Mouse (Mus musculus) frontal cortex, postnatal 14 days (tissue): Measurements from ENCODE around the gene Dhx8.

Source experiments
- DNase-seq, 2 experiments: peaks; one replicate each; pipeline ENCODE4 v3.0.0; 2022; ENCODE audit warnings: low spot score in 2 of 2

Dhx8 gene

DNA sequence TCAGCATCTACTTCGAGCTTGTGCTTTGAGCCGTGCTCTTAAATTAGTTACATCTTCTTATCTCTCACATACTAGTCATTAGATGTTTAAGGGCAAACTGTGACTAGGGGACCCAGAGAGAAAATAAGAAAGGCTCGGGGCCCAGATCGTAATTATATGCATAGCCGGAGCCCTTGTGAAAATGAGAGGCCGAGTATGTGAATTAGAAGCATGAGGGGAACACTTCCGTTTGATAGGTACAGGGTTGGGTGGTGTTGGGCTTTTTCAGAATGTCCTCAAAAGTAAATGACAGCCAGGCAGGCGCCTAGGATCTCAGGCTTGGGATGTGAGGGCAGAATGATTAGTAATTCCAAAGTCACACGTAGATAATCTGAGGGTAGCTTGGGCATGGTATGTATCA is 877 bp downstream of the Dhx8 start:
- DNase-seq: no peak

DNA sequence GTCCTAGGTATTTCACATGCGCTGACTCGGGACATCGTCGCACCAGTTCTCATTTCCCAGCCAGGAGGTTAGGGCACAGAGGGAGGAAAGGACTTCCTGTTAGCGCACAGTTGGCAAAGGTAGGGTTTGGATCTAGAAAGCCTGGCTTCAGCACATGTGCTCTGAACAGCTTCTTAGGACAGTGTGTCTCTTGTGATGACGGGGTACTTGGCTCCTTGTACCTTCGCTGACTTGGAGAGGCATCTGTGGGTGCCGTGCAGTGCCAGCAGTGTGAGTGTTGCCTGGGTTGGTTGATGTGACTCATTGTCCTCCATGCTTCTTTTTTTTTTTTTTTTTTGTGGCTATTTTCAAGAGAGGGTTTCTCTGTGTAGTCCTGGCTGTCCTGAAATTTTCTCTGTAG is 23.9 kb downstream of the Dhx8 start:
- DNase-seq: no peak

DNA sequence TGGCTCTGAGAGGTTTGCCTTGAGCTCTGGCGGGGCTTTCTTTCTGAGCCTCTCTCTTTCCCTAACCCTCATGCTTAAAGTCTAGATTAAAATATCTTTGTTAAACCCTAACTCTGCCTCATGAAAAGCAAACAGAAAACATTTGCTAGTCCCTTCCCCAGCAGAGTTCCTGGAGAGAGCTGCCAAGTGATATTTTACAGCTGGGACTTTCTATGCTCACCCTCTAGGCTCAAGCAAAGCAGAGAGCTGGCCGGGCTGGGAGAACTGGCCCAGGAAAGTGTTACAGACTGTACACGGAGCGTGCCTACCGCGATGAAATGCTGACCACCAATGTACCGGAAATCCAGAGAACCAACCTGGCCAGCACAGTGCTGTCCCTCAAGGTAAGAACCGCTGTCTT is 24.6 kb downstream of the Dhx8 start:
- DNase-seq: no peak

DNA sequence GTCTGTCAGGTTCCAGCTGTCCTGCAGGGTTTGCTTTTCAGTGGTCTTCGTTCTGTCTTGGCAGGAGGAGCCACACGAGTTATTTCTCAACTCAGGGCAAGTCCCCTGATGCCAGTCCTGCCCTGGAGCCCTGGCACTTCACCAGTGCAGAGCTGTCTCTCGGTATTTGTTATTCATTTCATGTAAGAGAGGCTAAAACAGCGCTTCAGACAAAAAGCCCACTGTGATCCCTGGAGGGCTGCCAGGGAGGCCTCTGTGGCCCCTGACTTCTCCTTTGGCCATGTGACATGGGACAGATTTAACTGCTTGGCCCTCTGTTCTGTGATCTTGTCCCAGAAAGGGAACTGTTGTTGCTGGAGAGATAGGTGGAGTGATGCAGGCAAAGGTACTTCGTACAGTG is 25.7 kb downstream of the Dhx8 start:
- peak; percentile 35 to 52 for DNase-seq

DNA sequence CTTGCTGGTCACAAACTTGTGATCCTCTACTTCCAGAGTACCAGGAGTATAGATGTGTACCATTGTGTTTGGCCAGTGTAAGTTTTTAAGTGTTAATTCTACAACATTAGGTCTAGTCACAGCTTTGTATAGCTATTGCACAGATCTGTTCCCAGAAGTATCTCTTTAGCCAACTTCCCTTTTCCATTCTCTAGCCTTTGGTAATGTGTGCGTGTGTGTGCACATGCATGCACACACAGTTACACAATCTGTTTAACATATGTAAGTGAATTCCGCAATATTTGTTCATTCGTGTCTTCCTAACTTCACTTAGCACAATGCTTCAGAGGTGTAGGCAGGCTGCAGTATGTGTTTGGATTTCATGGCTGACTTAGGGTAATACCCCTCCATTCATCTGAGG is 26.8 kb downstream of the Dhx8 start:
- no peak for DNase-seq

DNA sequence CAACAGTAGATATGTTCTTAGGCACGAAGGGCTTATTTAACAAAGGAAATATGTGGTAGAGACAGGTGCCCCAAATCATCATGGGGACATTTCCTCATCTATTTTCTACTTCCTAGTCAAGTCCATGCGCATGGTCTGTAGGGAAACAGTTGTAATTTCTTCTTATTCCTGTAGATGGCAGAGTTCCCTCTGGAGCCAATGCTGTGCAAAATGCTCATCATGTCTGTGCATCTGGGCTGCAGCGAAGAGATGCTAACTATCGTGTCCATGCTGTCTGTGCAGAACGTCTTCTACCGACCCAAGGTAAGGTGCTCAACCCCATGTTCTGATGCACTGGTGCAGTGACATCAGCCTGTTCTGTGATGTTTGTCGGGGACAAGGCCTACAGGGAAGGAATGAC is 31.0 kb downstream of the Dhx8 start:
- DNase-seq: no peak

DNA sequence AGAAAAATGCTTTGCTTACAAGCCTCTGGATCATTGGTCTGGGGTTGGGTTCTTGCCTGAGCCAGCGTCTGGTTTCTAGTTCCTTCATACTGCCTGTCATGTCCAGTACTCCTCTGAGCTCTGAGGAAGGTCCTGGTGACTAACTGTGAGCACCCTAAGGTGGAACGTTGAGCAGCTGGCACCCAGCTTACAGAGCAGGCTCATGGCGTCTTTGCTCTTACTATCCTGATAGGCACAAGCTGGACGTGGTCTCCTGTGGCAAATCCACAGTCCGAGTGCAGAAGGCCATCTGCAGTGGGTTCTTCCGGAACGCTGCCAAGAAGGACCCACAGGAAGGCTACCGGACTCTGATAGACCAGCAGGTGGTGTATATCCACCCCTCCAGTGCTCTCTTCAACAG is 31.8 kb downstream of the Dhx8 start:
- DNase-seq: no peak

DNA sequence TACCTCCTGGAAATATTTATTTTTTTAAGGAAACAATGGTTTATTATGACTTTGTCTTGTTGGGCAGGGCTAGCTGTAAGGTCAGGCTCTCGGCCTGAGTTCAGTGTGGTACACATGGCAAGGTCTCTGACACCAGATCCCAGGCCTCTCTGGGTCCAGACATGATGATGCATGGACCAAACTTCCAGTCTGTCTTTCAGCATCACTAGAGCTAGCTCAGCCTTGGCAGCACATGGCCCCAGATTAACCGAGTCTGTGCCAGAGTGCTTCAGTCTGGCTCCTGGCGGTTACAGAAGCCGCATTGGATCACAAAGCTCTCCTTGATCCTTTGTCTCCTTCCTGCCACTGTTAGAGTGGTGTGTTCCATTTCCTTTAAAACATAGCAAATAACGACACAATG is 34.6 kb downstream of the Dhx8 start:
- DNase-seq: no peak

DNA sequence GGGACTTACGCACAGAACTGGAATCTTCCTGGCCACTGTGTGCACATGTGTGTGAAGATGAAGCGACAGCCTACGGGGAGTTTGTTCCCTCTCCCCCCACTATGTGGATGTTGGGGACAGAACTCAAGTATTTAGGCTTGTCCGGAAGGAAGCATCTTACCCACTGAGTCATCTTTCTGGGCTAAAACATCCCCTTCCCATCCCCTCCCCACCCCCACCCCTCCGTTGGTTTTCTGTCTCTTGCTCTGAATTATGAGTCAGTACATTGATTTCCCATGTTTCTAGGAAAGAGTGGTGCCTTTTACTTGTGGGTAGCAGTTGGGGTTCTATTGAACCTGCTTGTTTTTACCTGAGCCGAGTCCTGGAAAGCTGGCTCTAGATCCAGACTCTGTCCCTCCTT is 36.0 kb downstream of the Dhx8 start:
- no peak for DNase-seq

DNA sequence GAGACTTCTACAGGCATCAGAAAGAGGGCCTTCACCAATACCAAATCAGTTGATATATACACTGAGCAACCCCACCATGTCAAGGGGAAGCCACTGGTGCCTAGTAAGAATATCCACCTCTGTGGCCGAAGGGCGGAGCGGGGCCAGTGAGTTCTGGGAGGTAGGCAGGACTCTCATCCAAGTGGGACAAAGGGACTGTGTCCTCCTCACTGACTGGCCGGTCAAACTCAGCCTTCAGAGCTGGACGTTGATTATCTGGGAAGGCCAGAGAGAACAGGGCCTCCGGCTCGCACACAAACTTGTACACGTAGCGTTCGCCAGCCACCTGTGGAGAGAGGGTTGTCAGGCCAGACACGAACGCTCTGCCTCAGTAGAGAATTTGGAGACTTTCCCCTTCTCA is 37.5 kb downstream of the Dhx8 start:
- no peak for DNase-seq

DNA sequence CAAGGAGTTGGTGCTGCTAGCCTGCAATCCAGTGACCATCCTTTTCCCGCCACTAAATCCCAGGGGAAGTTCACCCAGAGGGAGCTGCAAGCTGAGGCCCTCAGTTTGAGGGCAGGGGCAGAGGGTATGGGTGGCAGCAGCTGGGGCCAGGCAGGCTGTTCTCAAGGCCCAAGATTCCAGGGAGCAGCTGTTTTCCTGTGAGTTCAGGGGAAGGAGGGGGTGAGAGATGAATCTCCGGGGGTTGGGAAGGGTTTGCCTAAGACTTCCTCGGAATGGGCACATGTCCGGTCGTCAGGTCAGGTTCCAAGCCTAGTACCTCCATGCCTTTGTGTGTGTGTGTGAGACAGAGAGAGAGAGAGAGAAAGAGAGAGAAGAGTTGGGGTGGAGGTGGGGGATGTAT is 39.3 kb downstream of the Dhx8 start:
- no peak for DNase-seq

DNA sequence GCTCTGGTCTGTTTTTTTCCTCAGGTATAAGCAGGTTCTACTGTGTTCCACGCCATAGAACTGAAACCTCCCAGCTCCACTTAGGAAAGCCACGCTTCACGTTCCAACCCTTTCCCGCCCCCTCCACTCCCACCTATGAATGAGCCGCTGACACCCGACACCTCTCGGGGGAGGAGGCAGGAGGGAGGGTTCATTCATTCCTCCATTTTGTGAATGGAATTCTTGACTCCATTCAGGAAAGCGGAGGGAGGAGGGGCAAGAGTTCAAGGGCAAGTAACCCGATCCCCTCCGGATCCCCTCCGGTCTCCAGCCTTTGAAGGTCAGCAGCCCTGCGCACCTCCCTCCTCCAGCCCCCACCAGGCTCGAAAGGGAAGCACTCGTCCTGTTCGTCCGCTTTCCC is 39.7 kb downstream of the Dhx8 start:
- no peak for DNase-seq

DNA sequence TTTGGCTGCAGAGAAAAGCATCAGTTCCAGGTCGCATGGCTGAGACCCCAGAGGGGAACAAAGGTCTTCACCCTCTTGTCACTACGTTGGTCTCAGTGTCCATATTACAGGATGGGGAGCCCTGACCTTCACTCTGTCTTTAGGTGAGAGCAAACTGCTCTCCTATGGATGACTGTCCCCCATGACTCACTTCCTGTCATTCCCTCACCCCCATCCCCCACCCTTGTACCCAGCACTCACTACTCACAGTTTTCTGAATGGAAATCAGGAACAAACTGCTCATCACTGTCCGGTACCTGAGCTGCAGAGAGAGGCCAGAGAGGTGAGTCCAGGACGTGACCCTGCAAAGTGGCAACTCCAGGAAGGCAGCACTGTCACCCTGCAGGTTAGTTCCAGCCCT is 44.1 kb downstream of the Dhx8 start:
- no peak for DNase-seq

DNA sequence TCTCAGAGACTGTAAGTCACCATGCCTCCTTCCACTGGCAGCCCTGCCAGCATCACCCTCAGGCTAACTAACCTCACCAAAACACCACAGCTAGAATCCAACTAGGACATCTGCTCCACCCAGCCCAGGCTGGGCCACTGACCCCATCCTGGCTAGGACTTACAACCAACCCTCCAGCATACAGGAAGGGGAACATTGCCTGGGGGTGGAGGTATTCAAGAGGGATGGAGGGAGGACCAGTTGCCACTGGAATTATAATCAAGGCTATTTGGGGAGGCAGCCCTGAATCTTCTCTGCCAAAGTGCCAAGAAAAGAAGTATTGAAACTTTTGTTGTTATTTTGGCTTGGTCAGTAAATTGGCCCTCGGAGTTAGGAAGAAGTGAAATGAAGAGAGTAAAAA is 50.4 kb downstream of the Dhx8 start:
- no peak for DNase-seq

DNA sequence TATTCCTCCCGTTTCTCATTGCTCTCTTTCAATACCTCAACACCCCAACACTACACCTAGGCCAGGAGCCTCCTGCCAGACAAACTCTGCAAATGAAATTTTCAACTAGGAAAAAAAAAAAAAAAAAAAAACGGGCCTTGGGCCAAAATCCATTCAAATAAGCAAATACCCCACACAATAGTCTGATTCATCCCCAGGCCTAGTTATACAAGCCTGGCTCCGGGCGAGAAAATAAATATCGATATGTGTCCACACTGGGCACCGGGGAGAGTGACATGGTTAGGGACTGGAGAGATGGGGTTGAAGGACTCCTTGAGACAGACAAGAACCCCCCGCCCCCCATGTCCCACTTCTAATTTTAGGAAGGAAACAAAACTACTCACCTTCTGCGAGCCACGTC is 50.9 kb downstream of the Dhx8 start:
- DNase-seq: no peak

DNA sequence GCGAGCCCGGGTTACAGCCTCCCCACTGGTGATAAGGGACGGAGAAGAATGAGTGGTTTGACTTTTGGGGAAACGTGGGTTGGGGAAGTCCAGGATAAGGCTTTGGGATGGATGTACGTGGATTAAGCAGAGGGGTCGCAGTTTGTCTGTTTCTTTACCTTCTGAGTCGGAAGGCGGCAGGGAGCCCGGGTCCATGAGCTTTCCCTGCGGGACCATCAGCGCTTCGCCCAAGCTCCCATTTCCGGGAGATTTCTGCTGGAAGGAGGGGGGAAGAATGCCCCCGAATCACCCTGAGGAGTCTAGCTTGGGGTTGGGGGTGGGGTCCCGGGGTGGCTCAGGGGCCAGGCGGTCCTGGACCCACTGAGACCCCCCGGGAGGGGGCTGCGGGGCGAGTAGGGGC is 51.4 kb downstream of the Dhx8 start:
- no peak for DNase-seq

DNA sequence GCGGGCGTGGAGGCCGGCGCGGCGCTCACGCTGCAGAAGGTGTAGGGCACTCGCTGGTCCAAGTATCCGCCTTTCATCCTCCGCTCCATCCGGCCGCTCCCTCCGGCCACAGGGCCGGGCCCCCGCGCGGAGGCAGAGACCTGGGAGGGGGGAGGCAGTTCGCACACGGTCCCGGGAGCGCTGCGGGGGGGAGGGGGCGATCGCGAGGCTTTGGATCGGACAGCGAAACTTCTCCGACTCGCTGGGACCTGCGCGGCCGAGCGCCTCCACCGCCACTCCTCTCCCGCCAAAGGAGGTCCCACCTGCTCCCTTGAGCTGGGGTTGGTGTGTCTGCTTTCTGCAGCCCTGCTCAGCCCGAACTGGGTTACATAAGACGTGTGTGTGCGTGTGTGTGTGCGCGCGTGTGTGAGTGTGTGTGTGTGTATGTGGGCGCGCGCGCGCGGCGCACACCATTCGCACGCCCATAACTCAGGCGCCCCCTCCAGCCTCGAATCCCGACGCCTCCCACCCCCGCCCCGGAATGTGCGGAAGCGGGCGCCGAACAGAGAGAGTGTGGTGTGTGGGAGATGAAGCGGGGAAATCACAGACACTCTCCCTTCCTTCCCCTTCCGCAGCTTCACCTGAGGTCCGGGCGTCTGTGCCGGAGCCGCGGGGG is 51.9 kb downstream of the Dhx8 start:
- DNase-seq: peak in 1 of 2 experiments; percentile 29

DNA sequence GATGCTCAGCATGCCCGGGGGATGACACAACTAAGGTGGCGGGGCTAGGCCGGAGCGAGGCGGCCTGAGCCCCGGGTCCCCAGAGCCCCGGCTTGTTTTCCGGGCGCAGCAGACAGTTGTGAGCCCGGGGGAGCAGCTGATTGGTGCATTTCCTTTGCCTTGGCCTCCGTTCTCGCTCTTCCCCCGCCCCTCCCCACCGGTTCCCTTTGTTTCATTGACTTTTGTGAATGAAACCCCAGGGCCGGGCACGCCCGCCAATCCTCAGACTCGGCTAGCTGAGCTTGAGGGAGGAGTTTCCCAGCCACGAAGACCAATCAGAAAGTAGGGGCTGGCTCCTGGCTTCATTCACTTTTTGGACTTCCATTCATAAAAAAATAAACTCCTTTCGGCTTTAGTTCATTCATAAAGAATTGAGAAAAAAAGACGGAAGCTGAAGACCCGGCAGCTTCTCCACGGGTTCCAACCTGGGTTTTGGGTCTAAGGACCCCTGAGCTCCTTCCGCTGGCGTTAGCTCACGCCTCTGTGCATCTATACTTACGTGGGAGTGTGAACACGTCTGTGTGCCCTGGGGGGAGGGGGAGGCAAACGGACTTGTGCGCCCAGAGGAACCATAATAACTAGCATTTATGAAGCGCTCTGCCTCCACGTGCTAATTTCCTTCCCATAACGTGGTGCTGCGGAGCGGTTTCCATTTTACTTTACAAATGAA is 52.6 kb downstream of the Dhx8 start, which contains the start of gene Etv4:
TSS of gene Etv4 (minus strand) at position 229 of the 709 bp plus-strand sequence.
- peak; percentile 88 for DNase-seq

DNA sequence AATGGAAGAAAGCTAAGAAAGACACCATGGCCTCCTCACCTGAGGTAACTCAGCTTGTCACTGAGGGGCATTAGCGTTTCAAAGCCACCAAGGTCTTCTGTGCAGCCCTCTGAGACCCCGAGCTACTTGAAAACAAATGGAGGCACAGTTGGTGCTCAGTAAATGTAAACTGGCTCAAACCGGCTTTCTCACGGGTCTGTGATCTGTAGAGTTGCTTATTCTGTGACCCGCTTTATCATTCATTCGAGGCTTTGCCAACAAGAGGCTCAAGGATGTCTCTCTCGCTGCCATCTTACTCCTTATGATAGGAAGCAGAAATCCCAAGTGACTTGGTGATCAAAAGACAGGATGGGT is 53.1 kb downstream of the Dhx8 start:
- DNase-seq: no peak

DNA sequence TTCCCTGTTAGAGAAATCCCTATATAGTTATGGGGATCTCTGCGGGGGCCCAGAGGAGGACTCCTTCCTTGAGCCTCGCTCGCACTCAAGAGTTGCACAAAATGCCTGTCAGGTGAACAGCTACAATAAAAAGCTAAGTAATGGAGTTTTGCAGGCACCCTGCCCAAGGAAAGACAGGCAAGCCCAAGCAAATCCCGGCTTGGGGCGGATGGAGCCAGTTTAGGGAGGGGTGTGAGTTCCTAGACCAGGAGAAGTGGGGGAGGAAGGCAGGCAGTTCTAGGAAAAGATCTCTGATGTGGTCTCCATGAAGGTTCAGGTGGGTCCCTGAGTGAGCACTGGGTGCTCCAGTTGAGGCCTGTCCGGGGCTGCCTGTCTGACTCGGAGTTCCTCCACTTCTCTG is 53.9 kb downstream of the Dhx8 start:
- DNase-seq: no peak

DNA sequence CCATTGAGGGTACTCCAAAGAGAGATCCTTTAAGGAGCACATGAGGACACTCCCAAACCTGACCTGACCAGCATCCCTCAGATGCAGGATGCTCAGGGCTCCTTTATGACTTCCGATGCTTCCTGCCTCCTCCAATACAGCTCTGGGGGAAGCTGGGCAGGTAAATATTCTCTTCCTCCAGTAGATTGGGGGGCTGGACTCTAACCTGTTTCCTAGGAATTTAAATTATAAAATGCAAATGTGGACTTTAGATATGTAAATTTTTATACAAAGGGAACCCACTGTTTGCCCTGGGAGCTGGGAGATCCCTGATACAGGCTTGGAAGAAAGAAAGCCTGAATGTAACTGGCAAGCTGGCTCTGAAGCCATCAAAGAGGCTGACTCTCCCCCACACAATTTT is 54.7 kb downstream of the Dhx8 start:
- DNase-seq: no peak

DNA sequence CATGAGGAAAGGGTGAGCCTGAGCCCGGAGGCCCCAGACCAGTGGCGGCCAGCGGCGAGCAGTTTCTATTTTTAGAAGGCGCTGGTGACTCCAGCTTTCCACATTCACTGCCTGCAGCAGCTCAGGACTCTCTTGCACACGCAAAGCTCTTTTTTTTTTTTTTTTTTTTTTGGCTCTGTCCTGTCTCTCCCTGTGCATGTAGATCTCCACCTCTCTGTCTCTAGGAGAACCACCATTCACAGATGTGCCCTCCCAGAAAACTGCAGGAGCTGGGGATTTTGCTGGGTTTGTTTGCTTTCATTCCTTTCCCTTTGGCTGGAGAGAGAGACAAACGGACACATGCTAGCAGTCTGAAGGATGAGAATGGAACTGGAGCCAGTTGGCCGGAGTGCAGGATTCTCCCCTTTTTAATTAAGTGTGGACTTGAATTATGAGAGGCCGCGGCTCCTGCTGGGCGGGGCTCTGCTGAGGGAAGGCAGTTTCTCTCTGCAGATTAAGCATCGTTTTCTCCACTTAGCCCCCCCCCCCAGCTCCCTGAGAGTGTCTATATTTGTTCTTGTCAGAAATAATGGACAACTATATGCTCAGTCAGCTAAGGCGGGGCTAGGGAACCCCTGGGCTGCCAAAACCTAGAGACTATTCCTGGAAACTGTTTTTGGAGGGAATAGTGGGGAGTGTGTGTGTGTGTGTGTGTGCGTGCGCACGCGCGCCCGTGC is 58.2 kb downstream of the Dhx8 start:
- no peak for DNase-seq

DNA sequence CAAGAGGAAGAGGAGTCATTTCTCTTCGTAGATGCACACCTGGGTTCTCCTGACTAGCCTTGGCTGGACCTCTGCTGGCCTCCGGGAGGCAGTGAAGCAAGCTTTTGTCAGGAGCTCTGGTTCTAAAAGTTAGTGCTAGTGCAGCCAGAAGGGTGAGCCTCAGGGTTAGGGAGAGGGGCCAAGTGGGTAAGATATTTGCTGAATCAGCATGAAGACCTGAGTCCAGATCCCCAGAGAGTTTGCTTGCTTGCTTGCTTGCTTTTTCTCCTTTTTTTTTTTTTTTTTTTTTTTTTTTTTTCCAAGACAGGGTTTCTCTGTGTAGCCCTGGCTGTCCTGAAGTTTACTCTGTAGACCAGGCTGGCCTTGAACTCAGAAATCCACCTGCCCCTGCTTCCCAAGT is 64.6 kb downstream of the Dhx8 start:
- DNase-seq: no peak
